Mouse (Mus musculus): Measurements from ENCODE around the gene 1600002K03Rik.

The 1600002K03Rik gene

GRCm38 (mm10) chr10:80172527-80173292 lies at the start of gene 1600002K03Rik:
1600002K03Rik (plus strand) TSS chr10:80172944.
- DNase-seq: peak; percentile 88

- DNase-seq: peak; percentile 79
These were observed 48.7 kb upstream of the 1600002K03Rik start for GRCm38 (mm10) chr10:80123932-80124562.

DNA sequence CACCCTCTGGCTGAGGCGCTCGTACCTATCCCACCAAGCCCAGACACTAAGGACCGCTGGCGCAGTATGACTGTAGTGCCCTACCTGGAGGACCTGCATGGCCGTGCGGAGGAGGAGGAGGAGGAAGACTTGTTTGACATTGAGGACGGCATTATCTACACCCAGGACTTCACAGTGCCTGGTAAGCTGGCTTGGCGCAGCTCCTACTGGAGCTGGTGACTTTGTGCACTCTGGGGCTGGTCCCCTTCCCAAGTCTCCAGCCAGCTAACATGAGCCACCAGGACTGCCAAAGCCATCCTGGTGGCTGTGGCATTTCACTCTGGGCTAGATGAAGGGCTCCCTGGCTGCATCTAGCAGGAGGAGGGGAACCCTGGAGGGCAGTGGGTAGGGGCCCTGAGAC lies 44.8 kb upstream of the 1600002K03Rik start:
- DNase-seq: no peak

- DNase-seq: no peak
These were observed 42.9 kb upstream of the 1600002K03Rik start for GRCm38 (mm10) chr10:80129846-80130245.

GRCm38 (mm10) chr10:80130403-80131031 lies 42.2 kb upstream of the 1600002K03Rik start:
- DNase-seq: peak; percentile 22

- peak; percentile 39 for DNase-seq
These were observed 41.3 kb upstream of the 1600002K03Rik start for GRCm38 (mm10) chr10:80131316-80131951.

- peak; percentile 14 for DNase-seq
These were observed 40.8 kb upstream of the 1600002K03Rik start for GRCm38 (mm10) chr10:80131952-80132350.

DNA sequence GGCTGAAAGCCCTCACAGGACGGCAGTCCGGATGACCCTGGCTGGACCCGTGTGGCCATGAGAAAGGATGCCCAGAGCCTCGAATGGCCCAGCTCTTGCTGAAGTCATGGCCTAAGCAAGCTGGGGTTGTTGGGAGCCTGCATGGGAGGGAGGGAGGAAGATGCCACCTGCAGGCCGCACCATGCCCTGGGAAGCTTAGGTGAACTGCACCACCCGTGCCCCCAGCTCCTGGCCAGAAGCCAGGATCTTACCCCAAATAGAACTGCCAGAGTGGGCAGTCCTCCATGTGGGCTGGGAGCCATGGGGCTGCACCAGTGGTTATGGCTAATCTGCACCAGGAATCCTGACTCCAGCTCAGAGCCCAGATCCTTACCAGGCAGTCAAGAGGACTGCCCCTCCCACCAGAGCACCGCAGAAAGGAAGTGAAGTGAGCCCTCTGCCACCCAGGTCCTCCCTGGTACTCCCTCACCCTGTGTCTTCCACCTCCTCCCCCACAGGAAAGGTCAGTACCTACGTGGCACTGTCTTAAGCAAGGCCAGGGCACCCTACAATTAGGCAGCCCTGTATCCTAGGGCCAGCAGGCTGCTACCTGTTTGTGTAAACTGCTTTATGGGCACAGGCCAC lies 39.4 kb upstream of the 1600002K03Rik start:
- no peak for DNase-seq

DNA sequence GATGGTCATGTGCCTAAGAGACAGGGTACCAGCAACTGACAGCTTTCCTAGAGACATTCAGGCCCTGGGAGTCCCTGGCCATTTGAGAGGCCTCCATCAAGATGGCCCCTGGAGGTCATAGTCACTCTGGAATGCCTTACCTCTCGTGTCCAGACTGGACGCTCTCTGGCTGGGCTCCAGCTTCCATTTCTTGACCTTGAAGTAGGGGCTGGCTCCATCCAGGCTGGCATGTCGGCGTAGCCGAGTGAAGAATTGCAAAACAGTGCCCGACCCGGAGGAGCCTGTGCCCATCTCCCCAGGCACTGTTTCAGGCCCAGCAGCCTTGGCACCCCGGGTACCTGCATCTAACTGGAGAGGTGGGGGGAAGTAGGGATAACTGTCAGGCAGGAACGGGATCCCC lies 38.3 kb upstream of the 1600002K03Rik start:
- no peak for DNase-seq

- DNase-seq: no peak
These were observed 37.6 kb upstream of the 1600002K03Rik start for GRCm38 (mm10) chr10:80135161-80135560.

DNA sequence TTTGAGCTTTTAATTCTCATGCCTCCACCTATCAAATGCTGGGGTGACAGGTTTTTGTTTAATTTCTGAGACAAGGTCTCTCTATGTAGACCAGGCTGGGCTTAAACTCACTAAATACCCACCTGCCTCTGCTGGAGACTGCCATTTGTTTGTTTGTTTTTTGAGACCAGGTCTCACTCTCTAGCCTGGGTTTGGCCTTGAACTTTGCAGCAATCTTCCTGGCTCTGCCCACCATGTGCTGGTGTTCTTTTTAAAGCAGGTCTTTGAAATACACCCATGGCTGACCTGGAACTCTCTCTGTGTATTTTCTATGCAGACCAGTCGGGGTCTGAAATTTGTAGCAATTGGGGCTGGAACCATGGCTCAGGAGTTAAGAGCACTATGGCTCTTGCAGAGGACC lies 37.1 kb upstream of the 1600002K03Rik start:
- DNase-seq: no peak

DNA sequence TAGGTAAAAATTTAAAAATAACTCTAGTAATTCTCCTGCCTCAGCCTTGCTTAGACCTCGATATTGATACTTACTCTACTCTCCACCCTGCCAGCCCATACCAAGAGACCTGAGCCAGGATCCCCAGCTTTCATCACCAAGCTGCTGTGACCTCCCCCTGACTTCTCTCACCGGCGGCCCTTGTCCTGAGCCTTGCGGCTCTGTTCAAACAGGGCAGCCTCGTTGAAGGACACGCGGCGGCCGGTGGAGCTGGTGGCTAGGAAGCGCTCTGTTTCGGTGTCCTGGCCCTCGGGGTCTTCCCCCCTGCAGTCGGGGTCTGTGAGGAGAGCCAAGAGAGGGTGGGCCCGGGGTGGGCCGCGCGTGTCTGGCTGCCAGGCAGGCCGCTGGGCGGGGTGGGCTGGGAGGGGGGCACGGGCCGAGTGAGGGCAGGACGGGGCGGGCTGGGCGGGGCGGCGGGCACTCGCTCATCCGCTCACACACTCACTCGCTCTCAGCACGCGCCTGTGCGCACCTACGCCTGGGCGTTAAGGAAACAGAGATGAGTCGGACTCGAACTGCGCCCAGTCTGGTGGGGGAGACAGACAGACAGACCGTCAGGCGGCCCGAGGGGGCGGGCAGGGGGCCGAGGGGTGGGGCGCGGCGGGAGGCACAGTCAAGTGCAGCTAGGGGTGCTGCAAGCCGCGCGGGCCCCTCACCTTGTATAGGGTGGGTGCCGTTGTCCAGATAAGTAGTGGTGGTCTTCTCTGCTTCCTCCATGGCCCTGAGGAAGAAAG lies 36.4 kb upstream of the 1600002K03Rik start:
- no peak for DNase-seq

DNA sequence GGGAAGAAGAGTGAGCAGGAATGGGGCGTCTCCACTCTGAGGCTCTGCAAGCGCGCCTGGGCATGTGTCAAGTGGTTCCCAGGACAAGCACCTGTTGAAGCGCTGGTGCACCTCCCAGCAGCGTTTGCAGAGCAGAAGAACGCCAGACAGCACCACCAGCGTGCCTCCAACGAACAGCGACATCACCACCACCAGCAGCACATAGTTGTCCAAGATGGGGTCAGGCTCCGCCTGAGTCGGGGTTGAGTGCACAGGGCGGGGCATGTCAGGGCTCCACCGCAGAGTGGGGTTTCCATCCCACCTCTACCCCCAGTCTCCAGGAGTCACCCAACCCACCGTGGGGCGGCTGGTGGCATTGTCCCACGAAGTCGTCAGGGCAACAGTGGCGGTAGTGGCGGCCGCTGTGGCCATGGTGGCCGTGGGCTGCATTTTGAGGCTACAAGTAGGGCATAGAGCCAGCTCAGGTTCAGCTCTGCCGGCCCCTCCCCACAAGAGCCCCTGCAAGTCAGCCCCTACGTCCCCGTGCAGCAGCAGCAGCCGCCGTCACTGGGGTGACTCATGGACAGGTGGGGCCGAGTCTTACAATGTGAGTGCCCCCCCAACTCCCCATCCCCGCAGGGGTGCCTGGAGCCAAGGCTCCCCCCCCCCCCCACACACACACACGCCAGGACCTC lies 35.7 kb upstream of the 1600002K03Rik start:
- DNase-seq: peak; percentile 48

DNA sequence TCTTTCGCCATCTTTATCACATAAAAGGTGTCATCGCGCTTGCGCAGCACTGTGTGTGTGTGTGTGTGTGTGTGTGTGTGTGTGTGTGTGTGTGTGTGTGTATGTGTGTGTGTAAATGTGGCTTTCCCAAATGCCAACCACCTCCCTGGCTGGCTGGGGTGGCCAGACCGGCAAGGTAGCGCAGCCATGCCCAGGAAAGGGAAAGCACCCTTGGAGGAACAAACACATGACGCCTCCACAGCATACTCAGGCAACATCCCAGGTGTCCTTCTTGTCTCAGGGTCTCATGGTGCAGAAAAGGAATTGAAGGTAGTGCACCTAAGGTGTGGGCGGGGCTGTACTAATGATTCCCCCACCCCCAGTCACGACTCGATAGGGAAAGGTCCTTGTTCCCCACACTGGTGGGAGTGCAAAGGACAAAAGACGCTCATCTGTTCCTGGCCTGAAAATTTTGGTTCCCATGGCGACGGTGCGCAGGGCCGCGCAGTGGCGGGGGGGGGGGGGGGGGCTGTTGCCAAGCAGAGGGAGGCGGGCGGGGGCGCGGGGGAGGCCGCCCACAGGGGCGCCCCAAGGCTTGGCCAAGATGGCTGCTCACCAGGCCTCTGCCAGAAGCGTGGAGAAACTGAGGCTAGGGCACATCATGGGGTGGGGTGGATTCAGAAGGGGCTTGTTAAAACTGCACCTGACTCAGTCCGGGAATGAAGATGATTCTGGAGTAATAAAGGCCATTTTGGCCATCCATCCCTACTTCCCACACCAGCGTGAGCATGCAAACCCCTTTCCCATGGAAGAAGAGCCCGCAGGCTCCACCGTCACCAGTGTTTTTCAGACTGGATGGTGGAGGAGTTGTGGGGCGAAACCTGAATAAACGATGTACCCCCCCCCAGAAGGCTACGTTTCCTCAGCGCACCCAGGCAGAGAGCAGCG lies 34.9 kb upstream of the 1600002K03Rik start:
- DNase-seq: no peak

- peak; percentile 76 for DNase-seq
These were observed 33.9 kb upstream of the 1600002K03Rik start, which contains the start of gene Atp5d for GRCm38 (mm10) chr10:80138553-80139438. Atp5d (plus strand) TSS chr10:80138632.

GRCm38 (mm10) chr10:80139439-80139775 lies 33.3 kb upstream of the 1600002K03Rik start:
- no peak for DNase-seq

GRCm38 (mm10) chr10:80139975-80140665 lies 32.6 kb upstream of the 1600002K03Rik start:
- no peak for DNase-seq

DNA sequence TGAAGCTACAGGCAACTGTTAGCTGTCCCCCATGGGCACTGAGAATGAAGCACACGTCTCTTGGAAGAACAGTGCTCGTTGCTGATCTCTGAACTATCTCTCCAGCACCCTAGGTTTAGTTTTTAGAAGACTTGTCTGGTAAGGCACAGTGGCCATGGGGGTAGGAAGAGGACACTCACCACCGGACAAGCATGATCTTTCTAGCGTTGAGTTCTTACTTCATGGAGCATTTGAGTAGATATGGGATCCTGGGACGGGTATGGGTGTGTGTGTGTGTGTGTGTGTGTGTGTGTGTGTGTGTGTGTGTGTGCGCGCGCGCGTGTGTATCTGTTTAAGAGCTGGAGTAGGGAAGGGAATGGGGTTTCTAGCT lies 32.1 kb upstream of the 1600002K03Rik start, which contains the start of gene Cbarp:
Gene Cbarp, minus strand, starts transcription at position 170 of the 370 bp plus-strand sequence.
- no peak for DNase-seq

- peak; percentile 97 for DNase-seq
These were observed 31.5 kb upstream of the 1600002K03Rik start for GRCm38 (mm10) chr10:80141243-80141642.

Measured in liver (tissue).